Mouse (Mus musculus) kidney, embryonic 14.5 days (tissue): ENCODE data around the gene Fam171a2. TPM values are rescaled to one million over a fixed set of nuclear protein-coding genes. Genes with fewer than 3 reads are reported as not detected.

ENCODE experiments used
- ATAC-seq: fragments of 200-750 bp; cut with Nextera tagmentation; 2 replicates; pipeline ENCODE4 v1.8.0; 2017; ENCODE audit warnings: moderate number of reproducible peaks, mild to moderate bottlenecking, moderate TSS enrichment, moderate library complexity; ENCODE audit not compliant: low FRiP score, low TSS enrichment
- H3K27ac ChIP-seq: fragments of 300-500 bp; sonication (generic); 2 replicates; pipeline ENCODE4 v1.5.1; 2014; ENCODE audit warnings: low read depth, mild to moderate bottlenecking, low read length, moderate library complexity, mixed read lengths
- H3K27me3 ChIP-seq: fragments of 300-500 bp; sonication (generic); 2 replicates; pipeline ENCODE4 v1.6.1; 2014; ENCODE audit warnings: mild to moderate bottlenecking, low read length; ENCODE audit not compliant: control insufficient read depth, insufficient read depth
- H3K36me3 ChIP-seq: fragments of 300-500 bp; sonication (generic); 2 replicates; pipeline ENCODE4 v1.6.1; 2014; ENCODE audit warnings: low read length, mixed read lengths; ENCODE audit not compliant: control insufficient read depth, insufficient read depth
- H3K4me1 ChIP-seq: fragments of 300-500 bp; sonication (generic); 2 replicates; pipeline ENCODE4 v1.6.1; 2014; ENCODE audit warnings: low read length, mixed read lengths; ENCODE audit not compliant: control insufficient read depth, insufficient read depth
- H3K4me2 ChIP-seq: fragments of 300-500 bp; sonication (generic); replicated peaks from 2 replicates; pipeline ENCODE4 v1.6.1; 2014; ENCODE audit warnings: low read depth, mild to moderate bottlenecking, low read length
- H3K4me3 ChIP-seq: fragments of 300-500 bp; sonication (generic); 2 replicates; pipeline ENCODE4 v1.5.1; 2014; ENCODE audit warnings: mild to moderate bottlenecking, low read length
- H3K9ac ChIP-seq: fragments of 300-500 bp; sonication (generic); 2 replicates; pipeline ENCODE4 v1.6.1; 2014; ENCODE audit warnings: low read depth, mild to moderate bottlenecking, low read length, moderate library complexity
- H3K9me3 ChIP-seq: fragments of 300-500 bp; sonication (generic); 2 replicates; pipeline ENCODE4 v1.6.1; 2016; ENCODE audit warnings: low read length; ENCODE audit not compliant: control insufficient read depth
- WGBS: fragments of 180-500 bp; shearing (Covaris S2); extraction: QIAGEN DNeasy Blood & Tissue Kit; methylation state at CpG from one replicate; pipeline ENCODE4 v1.1.7; 2014; 5-methylcytosine and 5-hydroxymethylcytosine counted together
- polyA plus RNA-seq: library from polyadenylated mRNA; unstranded; fragments of >200 nt; fragmentation: Nextera tagmentation; extraction: Ambion mirVana; gene quantifications from 2 replicates; pipeline ENCODE4 v1.2.1, GENCODE M21; 2014

Fam171a2 gene
- polyA plus RNA-seq, 1 experiment from 2014 or later = 12.3 TPM

DNA sequence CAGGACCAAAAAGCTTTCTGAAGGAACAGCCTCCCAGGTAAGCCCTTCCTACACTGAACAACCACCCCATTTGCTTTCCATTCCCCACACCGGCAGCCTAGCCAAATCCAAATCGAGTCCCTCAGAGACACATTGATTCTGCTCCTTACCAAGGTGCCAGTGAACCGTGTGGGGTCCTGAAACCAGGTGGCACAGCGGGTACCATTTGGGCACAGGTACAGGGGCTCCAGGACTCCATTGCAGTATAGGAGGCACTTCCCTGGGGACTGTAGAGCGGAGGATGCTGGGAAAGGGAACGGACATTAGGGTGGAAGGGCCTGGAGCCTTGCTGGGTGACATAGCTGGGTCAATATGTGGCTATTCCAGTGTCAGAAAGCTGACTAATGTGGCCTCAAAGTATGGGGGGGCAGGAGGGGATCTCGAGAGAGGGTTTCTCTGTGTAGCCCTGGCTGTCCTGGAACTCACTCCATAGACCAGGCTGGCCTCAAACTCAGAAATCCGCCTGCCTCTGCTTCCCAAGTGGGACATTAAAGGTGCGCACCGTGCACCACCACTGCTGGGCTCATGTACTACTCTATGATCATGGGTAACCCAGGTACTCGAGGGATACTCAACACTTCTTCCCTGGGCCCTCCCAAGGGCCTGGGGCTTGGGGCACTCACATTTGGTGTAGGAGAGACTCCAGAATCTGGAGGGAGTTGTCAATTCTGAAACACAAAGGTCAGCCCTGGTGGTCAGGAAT is 41.8 kb downstream of the Fam171a2 start:
- peaks cover 18% of the 10 kb centered on the region for H3K4me1 ChIP-seq
- no peaks in the 10 kb centered on the region for H3K9me3 ChIP-seq
- peak overlapping the region; percentile 78; the same call in 1 of the 2 replicates for H3K4me3 ChIP-seq
- peaks cover 3% of the 10 kb centered on the region; the same call in 1 of the 2 replicates for H3K27me3 ChIP-seq
- no peak overlapping the region for H3K27ac ChIP-seq
- peak overlapping the region; percentile 76 for H3K4me2 ChIP-seq
- H3K9ac ChIP-seq = peak overlapping the region; percentile 86; the same call in 1 of the 2 replicates
- no peak for ATAC-seq
- 83% methylated on average over 11 of the region's 11 CpGs for WGBS
- peaks cover 24% of the 10 kb centered on the region for H3K36me3 ChIP-seq

DNA sequence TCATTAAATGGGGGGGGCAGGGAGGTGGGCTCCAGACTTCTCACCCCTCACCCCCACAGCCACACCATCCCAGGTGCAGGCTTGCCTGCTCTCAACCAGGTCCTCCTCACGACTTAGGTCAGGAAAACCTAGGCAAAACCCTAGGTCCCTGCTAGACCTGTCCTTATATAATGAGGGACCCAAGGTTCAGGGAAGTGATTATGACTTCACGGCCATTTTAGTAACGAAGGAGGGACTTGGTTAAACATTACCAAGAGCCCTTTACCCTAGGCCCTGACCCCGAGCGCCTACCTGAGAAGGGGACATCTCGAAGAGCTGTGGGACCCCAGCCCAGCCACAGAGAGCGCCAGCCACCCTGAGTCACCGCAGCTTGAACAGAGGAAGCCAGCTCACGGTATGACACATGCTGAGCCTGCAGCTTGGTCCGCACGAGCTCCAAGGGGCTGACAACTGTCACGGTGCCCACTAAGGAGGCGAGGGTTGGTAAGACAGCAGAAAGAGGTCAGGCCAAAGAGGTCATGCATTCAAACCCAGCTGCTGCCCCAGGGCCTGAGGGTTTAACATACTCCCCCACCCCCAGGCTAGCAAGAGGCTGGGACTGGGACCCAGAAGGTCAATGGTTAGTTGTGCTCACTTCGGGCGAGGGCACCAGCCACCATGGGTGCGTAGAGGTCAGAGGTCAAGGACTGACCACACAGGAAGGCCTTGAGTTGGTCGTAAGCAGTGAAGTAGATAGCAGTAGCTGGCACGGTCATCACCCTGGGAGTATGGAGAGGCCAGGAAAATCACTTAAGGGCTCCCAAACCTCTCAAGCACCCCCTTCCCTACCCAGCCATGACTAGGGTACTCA is 43.1 kb downstream of the Fam171a2 start:
- WGBS = 80% methylated on average over 18 of the region's 18 CpGs
- Histone ChIP-seq H3K27ac (no peak overlapping the region), H3K9ac (no peak overlapping the region), H3K36me3 (peaks cover 24% of the 10 kb centered on the region), H3K4me2 (no peak overlapping the region), H3K4me1 (peaks cover 22% of the 10 kb centered on the region), H3K9me3 (no peaks in the 10 kb centered on the region), H3K27me3 (peaks cover 10% of the 10 kb centered on the region), H3K4me3 (no peak overlapping the region)
- no peak for ATAC-seq

DNA sequence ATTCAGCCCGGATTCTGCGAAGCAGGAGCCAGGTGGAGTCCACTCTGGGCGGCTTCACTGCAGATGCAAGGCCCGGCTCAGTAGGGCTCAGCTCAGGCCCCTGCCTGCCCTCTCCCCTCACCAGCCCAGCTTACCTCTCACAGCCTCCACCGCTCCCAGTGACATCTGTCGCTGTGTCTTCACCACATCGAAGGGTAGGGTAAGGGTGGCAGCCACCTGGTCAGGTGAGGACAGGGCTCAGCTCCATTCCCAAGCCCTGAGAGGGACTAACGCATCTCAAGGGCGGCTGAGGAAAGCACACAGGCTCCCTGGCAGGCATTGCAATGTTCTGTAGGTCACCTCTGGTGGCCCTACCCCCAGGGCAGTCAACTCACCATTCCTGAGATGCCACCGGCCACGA is 43.8 kb downstream of the Fam171a2 start:
- no peak overlapping the region for H3K27ac ChIP-seq
- WGBS = 96% methylated on average over 11 of the region's 11 CpGs
- no peaks in the 10 kb centered on the region for H3K9me3 ChIP-seq
- no peak overlapping the region for H3K4me3 ChIP-seq
- no peak overlapping the region for H3K4me2 ChIP-seq
- ATAC-seq = no peak
- H3K36me3 ChIP-seq = peaks cover 24% of the 10 kb centered on the region
- peaks cover 17% of the 10 kb centered on the region for H3K27me3 ChIP-seq
- no peak overlapping the region for H3K9ac ChIP-seq
- peaks cover 26% of the 10 kb centered on the region for H3K4me1 ChIP-seq

DNA sequence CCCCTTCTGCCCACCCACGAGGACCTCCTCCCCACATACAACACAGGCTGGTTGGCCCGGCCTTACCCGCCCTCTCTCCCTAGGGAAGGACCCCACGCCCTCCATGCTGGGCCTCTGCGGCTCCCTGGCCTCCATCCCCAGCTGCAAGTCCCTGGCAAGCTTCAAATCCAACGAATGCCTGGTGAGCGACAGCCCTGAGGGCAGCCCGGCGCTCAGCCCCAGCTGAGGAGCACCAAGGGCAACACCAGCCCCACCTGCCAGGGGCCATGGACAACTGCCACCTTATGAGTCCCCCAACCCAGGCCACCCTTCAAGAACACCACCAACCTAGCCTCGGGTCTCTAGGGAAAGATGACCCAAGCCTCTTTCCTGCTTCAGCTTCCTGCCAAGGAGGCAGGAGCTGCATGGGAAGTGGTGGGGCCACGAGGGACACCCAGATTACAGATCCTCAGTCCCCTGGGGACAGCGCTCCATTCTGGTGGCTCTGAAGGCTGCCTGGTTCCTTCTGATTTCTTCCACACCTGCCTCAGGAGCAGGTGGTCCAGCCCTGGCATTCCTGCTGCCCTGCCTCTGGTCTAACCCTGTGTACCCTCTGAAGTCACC is 45.5 kb downstream of the Fam171a2 start:
- Histone ChIP-seq H3K9me3 (no peaks in the 10 kb centered on the region), H3K4me2 (no peak overlapping the region), H3K4me1 (peaks cover 26% of the 10 kb centered on the region), H3K4me3 (no peak overlapping the region), H3K36me3 (peaks cover 24% of the 10 kb centered on the region), H3K27ac (no peak overlapping the region), H3K9ac (no peak overlapping the region), H3K27me3 (peaks cover 28% of the 10 kb centered on the region)
- WGBS = 67% methylated on average over 12 of the region's 12 CpGs
- ATAC-seq = no peak

DNA sequence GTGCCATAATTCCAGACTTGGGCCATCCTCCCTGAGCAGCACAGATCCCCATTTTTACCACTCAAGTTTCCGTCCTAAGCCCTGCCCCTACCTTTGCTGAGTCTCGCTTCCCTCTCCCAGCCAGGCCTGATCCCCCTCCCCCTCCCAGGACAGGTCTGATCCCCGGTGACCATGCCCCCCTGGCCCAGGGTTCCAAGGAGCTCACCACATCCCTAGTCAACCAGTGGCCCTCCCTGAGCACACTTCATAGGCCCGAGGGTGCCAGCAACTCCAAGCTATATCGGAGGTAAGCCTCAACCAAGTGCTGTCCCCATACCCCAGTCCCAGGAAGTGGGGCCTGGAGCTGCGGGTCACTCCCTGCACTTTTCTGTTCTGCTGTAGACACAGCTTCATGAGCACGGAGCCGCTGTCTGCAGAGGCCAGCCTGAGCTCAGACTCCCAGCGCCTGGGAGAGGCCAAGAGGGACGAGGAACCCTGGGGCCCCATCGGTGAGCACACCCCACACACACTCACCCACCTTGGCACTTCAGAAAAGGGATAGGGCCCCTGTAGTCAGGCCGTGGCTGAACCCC is 46.9 kb downstream of the Fam171a2 start:
- WGBS = 28% methylated on average over 12 of the region's 12 CpGs
- Histone ChIP-seq H3K4me1 (peaks cover 16% of the 10 kb centered on the region), H3K4me3 (no peak overlapping the region), H3K27ac (no peak overlapping the region), H3K9me3 (no peaks in the 10 kb centered on the region), H3K36me3 (peaks cover 24% of the 10 kb centered on the region), H3K4me2 (no peak overlapping the region), H3K27me3 (peaks cover 28% of the 10 kb centered on the region), H3K9ac (no peak overlapping the region)
- ATAC-seq = no peak

DNA sequence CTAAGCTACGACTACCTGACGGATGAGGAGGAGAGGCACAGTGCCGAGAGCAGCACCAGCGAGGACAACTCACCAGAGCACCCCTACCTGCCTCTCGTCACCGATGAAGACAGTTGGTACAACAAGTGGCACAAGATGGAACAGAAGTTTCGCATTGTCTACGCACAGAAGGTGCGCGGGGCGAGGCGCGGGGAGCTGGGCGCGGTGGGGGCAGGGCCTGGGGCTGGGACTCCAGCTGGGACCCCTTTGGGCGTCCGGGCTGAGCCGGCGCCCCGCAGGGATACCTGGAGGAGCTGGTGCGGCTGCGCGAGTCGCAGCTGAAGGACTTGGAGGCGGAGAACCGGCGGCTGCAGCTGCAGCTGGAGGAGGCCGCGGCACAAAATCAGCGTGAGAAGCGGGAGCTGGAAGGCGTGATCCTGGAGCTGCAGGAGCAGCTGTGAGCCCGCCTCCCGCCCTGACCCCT is 47.8 kb downstream of the Fam171a2 start:
- Histone ChIP-seq H3K4me2 (peak overlapping the region; percentile 53), H3K4me3 (peak overlapping the region; percentile 30), H3K4me1 (peaks cover 11% of the 10 kb centered on the region), H3K9me3 (no peaks in the 10 kb centered on the region), H3K27ac (no peak overlapping the region), H3K27me3 (peaks cover 28% of the 10 kb centered on the region), H3K9ac (0 out of 2 replicates have a peak overlapping the region, but pooled peaks have one; percentile 29), H3K36me3 (peaks cover 21% of the 10 kb centered on the region)
- under 1% methylated on average over 34 of the region's 34 CpGs for WGBS
- ATAC-seq = no peak

DNA sequence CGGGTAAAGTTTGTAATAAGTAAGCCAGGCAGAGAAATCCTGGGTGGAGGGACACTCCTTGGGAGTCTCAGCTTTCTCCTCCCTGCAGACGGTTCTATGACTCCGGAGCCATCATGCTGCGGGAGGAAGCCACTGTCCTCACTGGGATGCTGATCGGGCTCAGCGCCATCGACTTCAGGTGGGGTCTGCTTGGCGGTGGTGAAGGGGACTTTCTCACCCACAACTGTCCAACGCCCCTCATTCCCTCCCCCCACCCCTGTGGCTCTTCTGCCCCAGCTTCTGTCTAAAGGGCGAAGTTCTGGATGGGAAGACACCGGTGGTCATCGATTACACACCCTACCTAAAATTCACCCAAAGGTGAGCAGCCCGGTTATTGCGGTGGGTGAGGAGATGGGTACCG is 48.4 kb downstream of the Fam171a2 start:
- no peak overlapping the region for H3K27ac ChIP-seq
- 13% methylated on average over 15 of the region's 15 CpGs for WGBS
- no peak overlapping the region for H3K9ac ChIP-seq
- peaks cover 8% of the 10 kb centered on the region for H3K4me1 ChIP-seq
- peak overlapping the region; percentile 53 for H3K4me2 ChIP-seq
- H3K4me3 ChIP-seq = peak overlapping the region; percentile 30
- peaks cover 16% of the 10 kb centered on the region for H3K36me3 ChIP-seq
- no peak for ATAC-seq
- H3K9me3 ChIP-seq = no peaks in the 10 kb centered on the region
- peaks cover 28% of the 10 kb centered on the region for H3K27me3 ChIP-seq

DNA sequence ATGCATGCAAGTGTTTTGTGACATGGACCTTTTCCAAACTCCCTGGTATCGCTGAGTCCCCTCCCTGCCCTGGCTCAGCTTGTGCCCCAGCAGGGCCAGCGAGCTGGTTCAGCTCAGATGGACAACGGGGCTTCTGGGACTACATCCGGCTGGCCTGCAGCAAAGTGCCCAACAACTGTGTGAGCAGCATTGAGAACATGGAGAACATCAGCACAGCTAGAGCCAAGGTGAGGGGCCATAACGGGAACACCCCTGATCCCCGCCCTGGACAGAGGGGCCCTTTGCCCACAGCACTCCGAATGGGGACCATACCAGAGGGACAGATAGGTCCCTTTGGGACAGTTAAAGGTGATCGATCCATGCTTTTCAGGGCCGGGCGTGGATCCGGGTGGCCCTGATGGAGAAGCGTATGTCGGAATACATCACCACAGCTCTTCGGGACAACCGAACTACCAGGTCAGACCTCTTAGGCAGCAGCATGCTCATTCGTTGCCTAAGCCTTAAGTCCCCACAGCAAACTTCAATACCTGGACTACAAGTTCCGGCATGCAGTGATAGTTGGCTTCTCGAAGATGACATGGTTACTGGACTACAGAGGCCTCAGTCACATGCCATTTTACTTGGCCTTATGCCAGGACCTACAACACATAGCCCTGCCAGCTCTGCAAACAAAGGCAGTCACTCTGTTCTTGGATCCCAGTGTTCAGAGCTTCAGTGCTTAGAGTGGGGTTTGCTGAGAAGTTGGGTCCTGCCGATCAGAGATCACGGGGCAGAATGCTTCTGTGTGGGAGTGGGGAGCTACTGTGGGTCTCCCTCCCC is 49.3 kb downstream of the Fam171a2 start:
- WGBS = 83% methylated on average over 20 of the region's 20 CpGs
- H3K36me3 ChIP-seq = peaks cover 7% of the 10 kb centered on the region
- H3K9ac ChIP-seq = no peak overlapping the region
- no peak overlapping the region for H3K4me2 ChIP-seq
- no peak overlapping the region for H3K4me3 ChIP-seq
- no peak for ATAC-seq
- peaks cover 32% of the 10 kb centered on the region for H3K27me3 ChIP-seq
- no peak overlapping the region for H3K27ac ChIP-seq
- no peaks in the 10 kb centered on the region for H3K9me3 ChIP-seq
- peaks cover 17% of the 10 kb centered on the region for H3K4me1 ChIP-seq
